ENCODE assay signal across 21 mouse cellular contexts in the genomic region with DNA sequence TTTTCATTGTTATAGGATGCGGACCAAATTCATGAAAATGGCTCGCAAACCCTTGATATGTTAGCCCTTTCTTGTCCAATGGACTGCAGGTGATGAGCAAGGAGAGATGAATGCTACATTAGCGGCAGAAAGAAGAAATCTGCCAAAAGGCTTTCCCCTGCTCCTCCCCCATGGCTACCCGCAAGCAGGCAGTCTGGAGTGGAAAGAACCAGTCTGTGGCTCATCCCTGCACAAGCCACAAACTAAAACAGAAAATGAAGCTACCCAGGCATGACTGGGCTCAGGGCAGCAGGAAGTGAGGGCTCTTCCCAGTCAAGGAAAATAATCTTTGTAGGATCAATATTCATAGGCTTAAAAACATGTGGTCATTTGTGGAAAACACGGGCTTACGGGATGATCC. TPM values are rescaled to one million over a fixed set of nuclear protein-coding genes. Genes with fewer than 3 reads are reported as not detected.
A peak's percentile ranks its signal among the peaks of the same experiment; 100 is the strongest.
DNase-seq lines count a peak whose midpoint lies in the region; ATAC-seq lines count a peak whose summit lies in the region.
"Had no signal": no experiment of that assay in that cellular context is flagged by ENCODE, and none has a peak within 500 bp of the region (broad histone marks: within the 10 kb centered on the region; RNA-seq: fewer than 3 reads in every experiment).

No protein-coding gene starts in this region.

- peaks cover 14% of the 10 kb centered on the region; the same call in 1 of the 2 replicates for H3K27me3 ChIP-seq in midbrain, embryonic 10.5 days (ENCODE audit: low read depth, poor library complexity, severe bottlenecking)
- H3K27me3 ChIP-seq in midbrain, embryonic 14.5 days (ENCODE audit: control insufficient read depth, insufficient read depth, low read length) = no peaks in the 10 kb centered on the region
- H3K27me3 ChIP-seq: hindbrain, embryonic 12.5 days; hindbrain, embryonic 15.5 days; intestine, embryonic 15.5 days had no signal

- no peak for ATAC-seq in midbrain, embryonic 14.5 days (ENCODE audit: low FRiP score, low TSS enrichment)
- ATAC-seq: forebrain, embryonic 14.5 days; forebrain, postnatal 0 days; intestine, embryonic 15.5 days had no signal

- H3K4me1 ChIP-seq in midbrain, embryonic 10.5 days = peaks cover 13% of the 10 kb centered on the region
- H3K4me1 ChIP-seq in midbrain, embryonic 14.5 days (ENCODE audit: control insufficient read depth, insufficient read depth, low read length) = 0 out of 2 replicates have a peak, but pooled peaks cover 7% of the 10 kb centered on the region
- H3K4me1 ChIP-seq: hindbrain, embryonic 12.5 days; intestine, embryonic 15.5 days had no signal

- H3K36me3 ChIP-seq in midbrain, embryonic 10.5 days = peaks cover 33% of the 10 kb centered on the region
- peaks cover 16% of the 10 kb centered on the region for H3K36me3 ChIP-seq in midbrain, embryonic 14.5 days (ENCODE audit: control insufficient read depth, insufficient read depth, low read length)
- H3K36me3 ChIP-seq: intestine, embryonic 15.5 days had no signal

- 93% methylated on average over 6 of the region's 6 CpGs for WGBS in midbrain, embryonic 10.5 days
- 94% methylated on average over 6 of the region's 6 CpGs for WGBS in midbrain, embryonic 14.5 days

- H3K4me2 ChIP-seq in midbrain, embryonic 14.5 days (ENCODE audit: low read length) = no peak overlapping the region
- H3K4me2 ChIP-seq: heart, embryonic 11.5 days; hindbrain, embryonic 12.5 days; hindbrain, embryonic 15.5 days; intestine, embryonic 15.5 days had no signal

- no peak overlapping the region for H3K27ac ChIP-seq in midbrain, embryonic 10.5 days (replicated peaks)
- no peak overlapping the region for H3K27ac ChIP-seq in midbrain, embryonic 14.5 days (replicated peaks; ENCODE audit: low read depth, low read length)
- H3K27ac ChIP-seq: gastrocnemius, adult 2 months; hindbrain, embryonic 12.5 days; hindbrain, embryonic 15.5 days; intestine, embryonic 15.5 days had no signal

- DNase-seq in cerebellum, adult 11-12 months = peak; percentile 47
- DNase-seq in cerebellum, postnatal 10 days = no peak
- DNase-seq in cerebellum, postnatal 36 days = peak; percentile 39 to 48
- no peak for DNase-seq in cerebellum, postnatal 4 days (ENCODE audit: low spot score in 2 of 2)
- peak; percentile 9 for DNase-seq in midbrain, embryonic 10.5 days (ENCODE audit: low spot score)
- no peak for DNase-seq in midbrain, embryonic 14.5 days
- no peak for DNase-seq in left cerebral cortex, postnatal 10 days (ENCODE audit: extremely low spot score in 1 of 2, low spot score in 2 of 2)
- DNase-seq: adrenal gland, adult 2 months; adrenal gland, postnatal 14 days; B cell, adult 2 months; forebrain, postnatal 0 days; gastrocnemius, adult 2 months; gastrocnemius, postnatal 14 days; heart, adult 11 months; kidney, adult 8-10 months had no signal

- H3K4me3 ChIP-seq in midbrain, embryonic 10.5 days = no peak overlapping the region
- H3K4me3 ChIP-seq in midbrain, embryonic 14.5 days (replicated peaks; ENCODE audit: low read depth, low read length) = no peak overlapping the region
- H3K4me3 ChIP-seq: gastrocnemius, adult 2 months; hindbrain, embryonic 12.5 days; hindbrain, embryonic 15.5 days; intestine, embryonic 15.5 days had no signal

- no peaks in the 10 kb centered on the region for H3K9me3 ChIP-seq in midbrain, embryonic 10.5 days (replicated peaks)
- H3K9me3 ChIP-seq in midbrain, embryonic 14.5 days (ENCODE audit: control insufficient read depth, low read length) = no peaks in the 10 kb centered on the region
- H3K9me3 ChIP-seq: hindbrain, embryonic 12.5 days; hindbrain, embryonic 15.5 days; intestine, embryonic 15.5 days had no signal

- intact Hi-C loops in left cerebral cortex, postnatal 10 days (cut with DNase I) = no loop called here

- H3K9ac ChIP-seq in midbrain, embryonic 14.5 days (replicated peaks; ENCODE audit: low read length) = no peak overlapping the region
- H3K9ac ChIP-seq: forebrain, postnatal 0 days; hindbrain, embryonic 12.5 days; hindbrain, embryonic 15.5 days; intestine, embryonic 15.5 days had no signal

RNA-seq across cellular contexts. Expression of a gene that starts 54.6 kb away (rescaled TPM):
- polyA plus RNA-seq in midbrain, embryonic 10.5 days (2016; fragmentation: Nextera tagmentation; extraction: Ambion mirVana) = 107 and 133 TPM in 2 replicates
- 327 and 339 TPM in 2 replicates for polyA plus RNA-seq in midbrain, embryonic 14.5 days (2014; fragmentation: Nextera tagmentation; extraction: Ambion mirVana)
- total RNA-seq in left cerebral cortex, postnatal 10 days (2021) = 1,000 to 10,000 TPM; 1,138 to 1,191 TPM
- total RNA-seq: MEL had no signal

Comparison
In these comparisons a context has a peak if more than half of its experiments do, and no peak if none do; other contexts are left out.
1. DNase-seq: peak in cerebellum, adult 11-12 months (single experiment), cerebellum, postnatal 36 days (2 of 2) and midbrain, embryonic 10.5 days (single experiment); none in cerebellum, postnatal 10 days (0 of 2), cerebellum, postnatal 4 days (0 of 2), midbrain, embryonic 14.5 days (single experiment) and left cerebral cortex, postnatal 10 days (0 of 2).